Mouse (Mus musculus): ENCODE measurements around the gene Nps. TPM values are rescaled to one million over a fixed set of nuclear protein-coding genes. Genes with fewer than 3 reads are reported as not detected.

Gene Nps
- polyA plus RNA-seq, 1 experiment from 2014 or later, result not detected

DNA sequence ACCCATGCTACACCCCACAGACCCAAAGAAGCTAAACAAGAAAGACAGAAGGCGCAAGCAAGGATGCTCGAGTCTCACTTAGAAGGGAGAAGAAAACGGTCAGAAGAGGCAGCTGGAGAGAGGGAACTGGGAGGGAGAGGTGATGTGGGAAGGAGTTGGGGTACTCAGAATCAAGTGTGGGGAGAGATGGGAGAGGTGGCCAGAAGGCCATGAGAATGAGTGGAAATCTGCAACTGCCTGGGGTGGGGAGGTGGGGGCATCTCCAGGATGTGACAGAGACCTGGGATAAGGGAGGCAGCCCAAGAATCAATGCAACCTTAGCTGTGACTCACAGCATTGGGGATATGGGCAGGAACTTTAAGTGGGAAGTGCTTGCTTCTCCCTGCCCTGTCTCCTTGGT is 31.5 kb downstream of the Nps start:
- 89% methylated on average over 3 of the region's 3 CpGs for WGBS
- Histone ChIP-seq H3K4me3 (ENCODE audit: low read depth, low read length) (no peak overlapping the region), H3K4me2 (ENCODE audit: low read depth, severe bottlenecking) (no peak overlapping the region), H3K36me3 (ENCODE audit: control insufficient read depth, insufficient read depth, low read length) (no peaks in the 10 kb centered on the region), H3K4me1 (ENCODE audit: control insufficient read depth, insufficient read depth, low read length) (no peaks in the 10 kb centered on the region), H3K9ac (ENCODE audit: low read length) (no peak overlapping the region), H3K27me3 (ENCODE audit: control insufficient read depth, insufficient read depth, low read length) (no peaks in the 10 kb centered on the region), H3K27ac (replicated peaks; ENCODE audit: low read depth, low read length) (no peak overlapping the region), H3K9me3 (ENCODE audit: control insufficient read depth, low read length) (no peaks in the 10 kb centered on the region)
- DNase-seq (ENCODE audit: low spot score) (no peak), ATAC-seq (ENCODE audit: insufficient number of reproducible peaks, low FRiP score, low TSS enrichment, low read depth) (no peak)

GRCm38 (mm10) chr7:135291646-135292236 is 33.2 kb downstream of the Nps start:
- WGBS, result 89% methylated on average over 15 of the region's 15 CpGs
- Histone ChIP-seq H3K4me1 (ENCODE audit: control insufficient read depth, insufficient read depth, low read length) (no peaks in the 10 kb centered on the region), H3K27ac (replicated peaks; ENCODE audit: low read depth, low read length) (no peak overlapping the region), H3K4me2 (ENCODE audit: low read depth, severe bottlenecking) (no peak overlapping the region), H3K27me3 (ENCODE audit: control insufficient read depth, insufficient read depth, low read length) (no peaks in the 10 kb centered on the region), H3K9ac (ENCODE audit: low read length) (no peak overlapping the region), H3K9me3 (ENCODE audit: control insufficient read depth, low read length) (no peaks in the 10 kb centered on the region), H3K36me3 (ENCODE audit: control insufficient read depth, insufficient read depth, low read length) (no peaks in the 10 kb centered on the region), H3K4me3 (ENCODE audit: low read depth, low read length) (no peak overlapping the region)
- ATAC-seq (ENCODE audit: insufficient number of reproducible peaks, low FRiP score, low TSS enrichment, low read depth) (no peak), DNase-seq (ENCODE audit: low spot score) (no peak)

- no peaks in the 10 kb centered on the region for H3K27me3 ChIP-seq (ENCODE audit: control insufficient read depth, insufficient read depth, low read length)
- no peak for ATAC-seq (ENCODE audit: insufficient number of reproducible peaks, low FRiP score, low TSS enrichment, low read depth)
- H3K36me3 ChIP-seq (ENCODE audit: control insufficient read depth, insufficient read depth, low read length), result no peaks in the 10 kb centered on the region
- no peak overlapping the region for H3K27ac ChIP-seq (replicated peaks; ENCODE audit: low read depth, low read length)
- no peak for DNase-seq (ENCODE audit: low spot score)
- H3K9me3 ChIP-seq (ENCODE audit: control insufficient read depth, low read length), result no peaks in the 10 kb centered on the region
- 86% methylated on average over 3 of the region's 3 CpGs for WGBS
- H3K4me1 ChIP-seq (ENCODE audit: control insufficient read depth, insufficient read depth, low read length), result no peaks in the 10 kb centered on the region
- H3K4me3 ChIP-seq (ENCODE audit: low read depth, low read length), result no peak overlapping the region
- H3K4me2 ChIP-seq (ENCODE audit: low read depth, severe bottlenecking), result no peak overlapping the region
- H3K9ac ChIP-seq (ENCODE audit: low read length), result no peak overlapping the region
These were observed 36.0 kb downstream of the Nps start for GRCm38 (mm10) chr7:135294498-135294897.

- Histone ChIP-seq H3K36me3 (ENCODE audit: control insufficient read depth, insufficient read depth, low read length) (no peaks in the 10 kb centered on the region), H3K9me3 (ENCODE audit: control insufficient read depth, low read length) (no peaks in the 10 kb centered on the region), H3K27ac (replicated peaks; ENCODE audit: low read depth, low read length) (no peak overlapping the region), H3K4me2 (ENCODE audit: low read depth, severe bottlenecking) (no peak overlapping the region), H3K4me1 (ENCODE audit: control insufficient read depth, insufficient read depth, low read length) (no peaks in the 10 kb centered on the region), H3K27me3 (ENCODE audit: control insufficient read depth, insufficient read depth, low read length) (no peaks in the 10 kb centered on the region), H3K4me3 (ENCODE audit: low read depth, low read length) (no peak overlapping the region), H3K9ac (ENCODE audit: low read length) (no peak overlapping the region)
- ATAC-seq (ENCODE audit: insufficient number of reproducible peaks, low FRiP score, low TSS enrichment, low read depth) (no peak), DNase-seq (ENCODE audit: low spot score) (no peak)
- WGBS, result 94% methylated on average over 2 of the region's 2 CpGs
These were observed 46.0 kb downstream of the Nps start for GRCm38 (mm10) chr7:135304496-135304895.

Other genes starting within 250 kb of the Nps start
- 0.71 and 1.1 TPM in 2 replicates for gene Foxi2, start 151.6 kb downstream of the Nps start, polyA plus RNA-seq (2014; fragmentation: Nextera tagmentation; extraction: Ambion mirVana)

Measured in limb, embryonic 11.5 days (tissue).